Mouse (Mus musculus): ENCODE measurements at regions not wholly inside any gene's neighbourhood (a gene's known extent, or its start where the extent isn't known, plus 50 kb on each side); places are given as distances from the start of the nearest gene placed in this dataset.

GRCm38 (mm10) chr4:47882076-47882475 is 162.9 kb upstream of the Nr4a3 start:
- DNase-seq: no peak

GRCm38 (mm10) chr4:47899579-47899978 is 145.4 kb upstream of the Nr4a3 start:
- no peak for DNase-seq

- peak; percentile 31 for DNase-seq
Measured at GRCm38 (mm10) chr4:47902749-47903148, 142.2 kb upstream of the Nr4a3 start.

GRCm38 (mm10) chr4:47912259-47912658 is 132.7 kb upstream of the Nr4a3 start:
- DNase-seq: no peak

- DNase-seq: peak; percentile 61
Measured at GRCm38 (mm10) chr4:47919576-47919975, 125.4 kb upstream of the Nr4a3 start.

- peak; percentile 6 for DNase-seq
Measured at GRCm38 (mm10) chr4:47931464-47931863, 113.5 kb upstream of the Nr4a3 start.

- DNase-seq: peak; percentile 10
Measured at GRCm38 (mm10) chr4:47933526-47933925, 111.4 kb upstream of the Nr4a3 start.

GRCm38 (mm10) chr4:47935547-47935946 is 109.4 kb upstream of the Nr4a3 start:
- peak; percentile 86 for DNase-seq

GRCm38 (mm10) chr4:47936470-47937125 is 108.4 kb upstream of the Nr4a3 start:
- peak; percentile 25 for DNase-seq

- peak; percentile 99 for DNase-seq
Measured at GRCm38 (mm10) chr4:47947869-47948573, 96.9 kb upstream of the Nr4a3 start.

- peak; percentile 87 for DNase-seq
Measured at GRCm38 (mm10) chr4:47948789-47949188, 96.2 kb upstream of the Nr4a3 start.

- DNase-seq: peak; percentile 61
Measured at GRCm38 (mm10) chr4:47954576-47955305, 90.2 kb upstream of the Nr4a3 start.

- DNase-seq: peak; percentile 18
Measured at GRCm38 (mm10) chr4:47964630-47965029, 80.3 kb upstream of the Nr4a3 start.

- DNase-seq: peak; percentile 21
Measured at GRCm38 (mm10) chr4:47971861-47972260, 73.1 kb upstream of the Nr4a3 start.

- DNase-seq: peak; percentile 90
Measured at GRCm38 (mm10) chr4:47979579-47980313, 65.2 kb upstream of the Nr4a3 start.
